Mouse (Mus musculus): ENCODE measurements at regions not wholly inside any gene's neighbourhood (a gene's known extent, or its start where the extent isn't known, plus 50 kb on each side); places are given as distances from the start of the nearest gene placed in this dataset.

DNA sequence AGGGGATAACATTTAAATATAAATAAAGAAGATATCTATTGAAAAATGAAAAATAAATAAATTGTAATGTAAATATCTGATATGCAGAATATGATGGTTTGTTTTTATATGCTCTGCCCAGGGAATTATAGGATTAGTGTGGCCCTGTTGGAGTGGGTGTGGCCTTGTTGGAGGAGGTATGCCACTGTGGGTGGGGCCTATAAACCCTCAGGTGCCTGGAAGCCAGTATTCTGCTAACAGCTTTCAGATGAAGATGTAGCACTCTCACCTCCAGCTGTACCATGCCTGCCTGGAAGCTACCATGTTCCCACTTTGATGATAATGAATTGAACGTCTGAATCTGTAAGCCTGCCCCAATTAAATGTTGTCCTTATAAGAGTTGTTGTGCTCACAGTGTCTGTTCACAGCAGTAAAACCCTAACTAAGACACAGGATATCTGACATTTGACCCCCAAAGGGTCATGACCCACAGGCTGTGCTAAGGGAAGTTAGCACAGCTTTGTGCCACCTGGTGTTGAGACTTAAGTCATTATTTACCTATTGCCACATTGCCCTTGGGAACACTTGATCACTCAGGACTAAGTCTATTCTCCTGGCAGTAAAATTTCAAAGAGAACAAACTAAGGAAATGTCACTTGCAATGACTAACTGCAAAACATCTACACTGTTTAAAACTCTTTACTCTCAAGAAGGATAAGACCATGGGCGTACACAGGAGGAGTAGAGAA lies 270.4 kb downstream of the Plk2 start:
- no peaks in the 10 kb centered on the region for H3K9me3 ChIP-seq (ENCODE audit: control insufficient read depth, insufficient read depth, low read depth, low read length)
- no peaks in the 10 kb centered on the region for H3K4me1 ChIP-seq (ENCODE audit: control insufficient read depth in 2 of 2, insufficient read depth in 2 of 2, low read length in 2 of 2, poor library complexity in 1 of 2)
- no peak overlapping the region for H3K9ac ChIP-seq (ENCODE audit: insufficient read depth, low read depth, low read length, poor library complexity, severe bottlenecking)
- H3K27ac ChIP-seq (ENCODE audit: insufficient read depth, low read depth, low read length, poor library complexity, severe bottlenecking) = no peak overlapping the region
- no peak for DNase-seq (ENCODE audit: low read depth, low spot score)
- H3K4me3 ChIP-seq (ENCODE audit: insufficient read depth in 1 of 2, low read depth in 1 of 2, low read length in 2 of 2, poor library complexity in 1 of 2, severe bottlenecking in 1 of 2) = no peak overlapping the region
- H3K36me3 ChIP-seq (ENCODE audit: control insufficient read depth, insufficient read depth, low read length, poor library complexity, severe bottlenecking) = no peaks in the 10 kb centered on the region
- in situ Hi-C loops (cut with MboI; ENCODE audit: low sequenced_read_pairs in 2 of 2, unreplicated experiment in 2 of 2) = no loop called here
- TF ChIP-seq HCFC1 (IDR thresholded peaks at IDR 0.05; ENCODE audit: borderline replicate concordance, insufficient read depth, low read length) (no peak), MAFK (IDR thresholded peaks at IDR 0.05; ENCODE audit: insufficient read depth, low read depth, low read length) (no peak), ZC3H11A (IDR thresholded peaks at IDR 0.05; ENCODE audit: borderline replicate concordance, low read depth, low read length) (no peak), CHD2 (IDR thresholded peaks at IDR 0.05; ENCODE audit: low read depth, low read length) (no peak), ZNF384 (IDR thresholded peaks at IDR 0.05; ENCODE audit: low read depth, low read length) (no peak)

DNA sequence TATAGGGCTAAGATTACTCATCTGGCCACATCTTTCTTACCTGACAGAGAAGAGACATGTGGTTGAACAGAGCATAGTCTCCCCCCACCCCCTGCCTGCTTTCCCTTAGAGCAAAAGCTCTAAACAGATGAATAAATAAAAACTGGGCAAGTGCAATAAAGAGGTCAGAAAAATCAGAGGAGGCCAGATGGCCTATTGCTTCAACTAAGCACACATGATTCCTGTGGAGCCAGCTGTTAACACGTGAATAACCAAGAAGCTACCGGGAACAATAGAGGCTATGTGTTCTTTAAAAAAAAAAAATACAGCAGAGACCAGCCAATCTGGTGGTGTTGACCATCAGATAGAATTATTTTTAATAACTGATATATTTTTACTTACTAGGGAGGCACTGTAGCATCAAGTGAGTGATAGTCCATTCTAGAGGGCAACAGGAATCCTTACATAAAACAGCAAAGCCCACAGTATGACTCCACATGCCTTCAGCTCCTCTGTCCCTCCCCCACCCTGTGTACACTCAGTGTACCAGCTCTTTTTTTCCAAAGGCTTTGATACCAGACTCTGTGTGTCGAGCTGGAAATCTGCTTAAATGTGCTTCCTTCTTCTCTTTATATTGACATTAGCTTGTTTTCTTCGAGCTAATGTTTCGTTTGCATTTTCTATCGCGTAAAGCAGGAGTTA lies 272.6 kb downstream of the Plk2 start:
- TF ChIP-seq ZC3H11A (IDR thresholded peaks at IDR 0.05; ENCODE audit: borderline replicate concordance, low read depth, low read length) (no peak), MAFK (IDR thresholded peaks at IDR 0.05; ENCODE audit: insufficient read depth, low read depth, low read length) (no peak), ZNF384 (IDR thresholded peaks at IDR 0.05; ENCODE audit: low read depth, low read length) (no peak), HCFC1 (IDR thresholded peaks at IDR 0.05; ENCODE audit: borderline replicate concordance, insufficient read depth, low read length) (no peak), CHD2 (IDR thresholded peaks at IDR 0.05; ENCODE audit: low read depth, low read length) (no peak)
- no peak overlapping the region for H3K27ac ChIP-seq (ENCODE audit: insufficient read depth, low read depth, low read length, poor library complexity, severe bottlenecking)

DNA sequence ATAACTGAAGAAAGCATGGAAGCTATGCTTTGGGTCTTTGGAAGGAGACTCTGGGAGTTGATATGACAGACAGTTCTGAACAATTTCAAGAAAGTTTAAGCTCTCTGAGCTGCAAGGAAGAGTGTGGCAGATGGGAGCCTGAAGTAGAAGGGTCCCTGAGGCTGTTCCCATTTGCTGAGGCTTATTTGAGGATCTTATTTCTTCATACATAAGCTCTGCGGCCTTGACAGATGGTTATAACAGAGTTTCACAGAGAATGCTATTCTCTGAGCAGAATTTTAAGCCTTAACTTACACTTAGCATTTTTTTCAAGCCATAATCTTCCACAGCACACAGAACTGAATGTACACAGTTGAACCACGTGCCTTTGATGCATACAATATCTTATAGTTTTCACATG lies 278.7 kb downstream of the Plk2 start:
- no peak overlapping the region for H3K27ac ChIP-seq (ENCODE audit: insufficient read depth, low read depth, low read length, poor library complexity, severe bottlenecking)
- H3K4me3 ChIP-seq (ENCODE audit: insufficient read depth in 1 of 2, low read depth in 1 of 2, low read length in 2 of 2, poor library complexity in 1 of 2, severe bottlenecking in 1 of 2) = no peak overlapping the region
- no peaks in the 10 kb centered on the region for H3K36me3 ChIP-seq (ENCODE audit: control insufficient read depth, insufficient read depth, low read length, poor library complexity, severe bottlenecking)
- H3K9me3 ChIP-seq (ENCODE audit: control insufficient read depth, insufficient read depth, low read depth, low read length) = no peaks in the 10 kb centered on the region
- in situ Hi-C loops (cut with MboI; ENCODE audit: low sequenced_read_pairs in 2 of 2, unreplicated experiment in 2 of 2) = no loop called here
- no peak for DNase-seq (ENCODE audit: low read depth, low spot score)
- H3K9ac ChIP-seq (ENCODE audit: insufficient read depth, low read depth, low read length, poor library complexity, severe bottlenecking) = no peak overlapping the region
- no peaks in the 10 kb centered on the region for H3K4me1 ChIP-seq (ENCODE audit: control insufficient read depth in 2 of 2, insufficient read depth in 2 of 2, low read length in 2 of 2, poor library complexity in 1 of 2)
- TF ChIP-seq ZNF384 (IDR thresholded peaks at IDR 0.05; ENCODE audit: low read depth, low read length) = no peak
- no peak for TF ChIP-seq HCFC1 (IDR thresholded peaks at IDR 0.05; ENCODE audit: borderline replicate concordance, insufficient read depth, low read length)
- no peak for TF ChIP-seq ZC3H11A (IDR thresholded peaks at IDR 0.05; ENCODE audit: borderline replicate concordance, low read depth, low read length)
- no peak for TF ChIP-seq CHD2 (IDR thresholded peaks at IDR 0.05; ENCODE audit: low read depth, low read length)
- TF ChIP-seq MAFK (IDR thresholded peaks at IDR 0.05; ENCODE audit: insufficient read depth, low read depth, low read length) = no peak

More for the DNA sequence above, 272.6 kb downstream of the Plk2 start:
- DNase-seq (ENCODE audit: low read depth, low spot score) = no peak
- H3K9me3 ChIP-seq (ENCODE audit: control insufficient read depth, insufficient read depth, low read depth, low read length) = no peaks in the 10 kb centered on the region
- no peaks in the 10 kb centered on the region for H3K4me1 ChIP-seq (ENCODE audit: control insufficient read depth in 2 of 2, insufficient read depth in 2 of 2, low read length in 2 of 2, poor library complexity in 1 of 2)
- H3K36me3 ChIP-seq (ENCODE audit: control insufficient read depth, insufficient read depth, low read length, poor library complexity, severe bottlenecking) = no peaks in the 10 kb centered on the region
- no peak overlapping the region for H3K4me3 ChIP-seq (ENCODE audit: insufficient read depth in 1 of 2, low read depth in 1 of 2, low read length in 2 of 2, poor library complexity in 1 of 2, severe bottlenecking in 1 of 2)
- no peak overlapping the region for H3K9ac ChIP-seq (ENCODE audit: insufficient read depth, low read depth, low read length, poor library complexity, severe bottlenecking)
- in situ Hi-C loops (cut with MboI; ENCODE audit: low sequenced_read_pairs in 2 of 2, unreplicated experiment in 2 of 2) = no loop called here

DNA sequence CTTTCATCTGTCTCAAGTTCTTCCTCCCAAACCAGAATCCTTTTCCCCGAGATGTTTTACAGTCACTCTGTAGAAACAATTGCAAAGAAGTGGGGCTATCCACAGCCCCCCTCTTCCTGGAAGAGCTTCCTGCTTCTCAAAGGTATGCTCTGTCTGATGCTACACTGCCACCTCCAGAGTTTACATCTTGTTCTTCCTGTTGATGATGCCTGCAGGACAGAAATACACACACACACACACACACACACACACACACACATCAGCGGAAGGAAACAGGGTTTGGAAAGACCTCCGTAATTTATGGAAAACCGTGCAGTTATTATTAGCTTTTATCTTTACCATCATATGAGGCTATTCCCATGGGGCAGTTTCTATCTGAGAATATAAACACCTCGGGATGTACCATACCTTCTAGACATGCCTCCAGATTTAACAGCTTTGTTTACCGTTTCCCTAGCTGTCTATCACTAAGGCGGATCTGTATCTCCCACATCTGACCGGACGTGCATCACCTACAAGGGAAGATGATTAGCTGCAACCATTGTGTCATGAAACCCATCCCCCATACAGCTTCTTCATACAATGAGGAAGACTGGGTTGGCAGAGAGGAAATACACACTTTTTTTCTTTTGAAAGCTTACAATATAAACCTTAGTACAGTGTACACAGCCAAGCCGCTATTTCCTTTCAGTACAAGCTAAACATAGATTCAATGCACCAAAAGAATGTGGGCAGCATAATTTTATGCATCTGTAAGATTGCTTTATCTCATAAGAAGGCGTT lies 288.6 kb downstream of the Plk2 start:
- no peak overlapping the region for H3K27ac ChIP-seq (ENCODE audit: insufficient read depth, low read depth, low read length, poor library complexity, severe bottlenecking)
- no peak for DNase-seq (ENCODE audit: low read depth, low spot score)
- TF ChIP-seq ZNF384 (IDR thresholded peaks at IDR 0.05; ENCODE audit: low read depth, low read length) (no peak), MAFK (IDR thresholded peaks at IDR 0.05; ENCODE audit: insufficient read depth, low read depth, low read length) (no peak), ZC3H11A (IDR thresholded peaks at IDR 0.05; ENCODE audit: borderline replicate concordance, low read depth, low read length) (no peak), CHD2 (IDR thresholded peaks at IDR 0.05; ENCODE audit: low read depth, low read length) (no peak), HCFC1 (IDR thresholded peaks at IDR 0.05; ENCODE audit: borderline replicate concordance, insufficient read depth, low read length) (no peak)
- no peak overlapping the region for H3K9ac ChIP-seq (ENCODE audit: insufficient read depth, low read depth, low read length, poor library complexity, severe bottlenecking)
- in situ Hi-C loops (cut with MboI; ENCODE audit: low sequenced_read_pairs in 2 of 2, unreplicated experiment in 2 of 2) = no loop called here
- H3K4me3 ChIP-seq (ENCODE audit: insufficient read depth in 1 of 2, low read depth in 1 of 2, low read length in 2 of 2, poor library complexity in 1 of 2, severe bottlenecking in 1 of 2) = no peak overlapping the region
- no peaks in the 10 kb centered on the region for H3K36me3 ChIP-seq (ENCODE audit: control insufficient read depth, insufficient read depth, low read length, poor library complexity, severe bottlenecking)
- H3K9me3 ChIP-seq (ENCODE audit: control insufficient read depth, insufficient read depth, low read depth, low read length) = no peaks in the 10 kb centered on the region
- no peaks in the 10 kb centered on the region for H3K4me1 ChIP-seq (ENCODE audit: control insufficient read depth in 2 of 2, insufficient read depth in 2 of 2, low read length in 2 of 2, poor library complexity in 1 of 2)

All from ES-E14 (cell line).